Mouse (Mus musculus) common myeloid progenitor, adult 5-6 weeks (primary cell): ENCODE measurements around the gene Sergef. TPM values are rescaled to one million over a fixed set of nuclear protein-coding genes. Genes with fewer than 3 reads are reported as not detected.
A peak's percentile ranks its signal among the peaks of the same experiment; 100 is the strongest.

Source experiments
- ATAC-seq: replicated peaks from 2 replicates; pipeline ENCODE4 v1.8.0; 2016; ENCODE audit warnings: low read depth, mild to moderate bottlenecking, moderate TSS enrichment, inconsistent platforms; ENCODE audit not compliant: poor library complexity, severe bottlenecking
- total RNA-seq: library from RNA; stranded (forward); fragments of 200-1000, 187-1606 nt; gene quantifications from 2 replicates; pipeline ENCODE4 v1.2.3, GENCODE M21; 2017

Sergef gene
- total RNA-seq, 1 experiment from 2014 or later: 17.5 TPM

- ATAC-seq: no peak
Measured at GRCm38 (mm10) chr7:46582750-46583149, 56.9 kb downstream of the Sergef start.

DNA sequence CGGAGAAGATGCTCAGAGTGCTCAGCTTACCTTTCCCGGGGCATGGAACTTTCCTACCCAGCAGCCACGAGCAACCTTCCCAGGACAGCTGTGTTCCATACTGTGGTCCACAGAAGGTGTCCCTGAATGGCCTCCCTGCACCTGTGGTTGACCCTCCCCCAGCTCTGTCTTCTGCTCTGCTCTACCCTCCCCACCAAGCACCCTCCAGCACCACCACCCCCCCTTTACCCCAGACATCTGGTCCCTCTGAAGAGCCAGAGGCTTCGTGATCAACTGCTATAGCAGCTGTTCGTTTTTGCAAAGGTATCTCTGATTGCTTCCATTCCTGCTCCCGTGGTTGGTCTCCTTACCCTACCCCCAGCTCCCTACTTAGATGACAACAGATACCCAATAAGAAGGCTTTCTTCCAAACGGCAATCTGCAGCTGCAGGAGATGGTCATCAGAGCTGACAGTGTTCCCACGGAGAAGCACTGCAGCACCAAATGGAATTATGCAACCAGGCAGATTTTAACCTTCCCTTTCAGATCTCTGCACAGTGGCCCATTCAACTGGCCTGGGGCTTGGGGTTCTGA is 58.2 kb downstream of the Sergef start:
- no peak for ATAC-seq

GRCm38 (mm10) chr7:46578091-46578490 is 61.5 kb downstream of the Sergef start:
- ATAC-seq: no peak

- no peak for ATAC-seq
Measured at GRCm38 (mm10) chr7:46575897-46576296, 63.7 kb downstream of the Sergef start.

- ATAC-seq: no peak
Measured at GRCm38 (mm10) chr7:46572803-46573594, 66.6 kb downstream of the Sergef start.

DNA sequence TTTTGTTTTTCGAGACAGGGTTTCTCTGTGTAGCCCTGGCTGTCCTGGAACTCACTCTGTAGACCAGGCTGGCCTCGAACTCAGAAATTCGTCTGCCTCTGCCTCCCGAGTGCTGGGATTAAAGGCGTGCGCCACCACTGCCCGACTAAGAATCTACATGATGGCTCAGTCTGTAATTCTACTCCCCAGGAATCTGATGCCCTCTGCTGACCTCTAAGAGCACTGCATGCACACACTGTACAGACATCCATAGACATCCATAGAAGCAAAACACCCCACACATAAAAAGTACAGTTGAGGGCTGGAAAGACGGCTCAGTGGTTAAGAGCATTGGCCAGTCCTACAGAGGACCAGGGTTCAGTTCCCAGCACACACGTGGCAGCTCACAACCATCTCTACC is 70.1 kb downstream of the Sergef start:
- peak; percentile 93 for ATAC-seq

GRCm38 (mm10) chr7:46566318-46567007 is 73.1 kb downstream of the Sergef start:
- no peak for ATAC-seq

DNA sequence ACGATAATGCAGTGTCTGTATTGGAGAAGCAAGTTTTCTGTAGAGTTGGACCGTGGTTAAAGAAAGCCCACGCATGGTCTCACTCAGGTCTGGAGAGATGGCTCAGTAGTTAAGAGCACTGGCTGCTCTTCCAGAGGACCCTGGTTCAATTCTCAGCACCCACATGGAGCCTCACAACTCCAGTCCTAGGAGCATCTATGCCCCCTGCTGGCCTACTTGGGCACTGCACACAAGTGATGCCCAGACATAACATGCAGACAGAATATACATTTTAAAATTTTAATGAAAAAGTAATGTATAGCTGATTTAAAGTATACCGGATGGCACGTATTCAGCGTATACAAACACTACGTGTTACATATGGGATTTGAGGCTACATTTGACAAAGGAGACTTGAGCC is 74.2 kb downstream of the Sergef start:
- no peak for ATAC-seq

GRCm38 (mm10) chr7:46563801-46564200 is 75.8 kb downstream of the Sergef start:
- ATAC-seq: no peak

DNA sequence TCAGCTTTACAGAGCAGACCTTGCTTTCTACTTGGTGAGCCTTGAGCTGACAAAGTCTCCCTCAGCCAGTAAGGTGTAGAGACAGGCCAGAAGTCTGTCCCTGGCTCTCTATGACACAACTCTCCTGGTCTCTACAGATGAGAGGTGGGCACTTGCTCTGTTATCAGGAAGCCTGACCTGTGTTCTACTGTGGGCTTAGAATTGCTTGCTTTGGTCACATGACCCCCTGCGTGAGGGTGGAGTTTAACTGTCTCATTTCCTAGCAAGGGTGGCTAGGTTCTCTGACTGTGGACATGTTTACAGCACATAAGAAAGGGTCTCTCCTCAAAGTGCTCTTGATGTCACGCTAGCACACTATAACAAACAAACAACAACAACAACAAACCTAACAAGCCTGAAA is 79.5 kb downstream of the Sergef start:
- ATAC-seq: 0 out of 2 replicates have a peak, but pooled peaks have one; percentile 10

GRCm38 (mm10) chr7:46559643-46560042 is 80.0 kb downstream of the Sergef start:
- peak; percentile 65 for ATAC-seq

GRCm38 (mm10) chr7:46559006-46559405 is 80.6 kb downstream of the Sergef start:
- no peak for ATAC-seq

DNA sequence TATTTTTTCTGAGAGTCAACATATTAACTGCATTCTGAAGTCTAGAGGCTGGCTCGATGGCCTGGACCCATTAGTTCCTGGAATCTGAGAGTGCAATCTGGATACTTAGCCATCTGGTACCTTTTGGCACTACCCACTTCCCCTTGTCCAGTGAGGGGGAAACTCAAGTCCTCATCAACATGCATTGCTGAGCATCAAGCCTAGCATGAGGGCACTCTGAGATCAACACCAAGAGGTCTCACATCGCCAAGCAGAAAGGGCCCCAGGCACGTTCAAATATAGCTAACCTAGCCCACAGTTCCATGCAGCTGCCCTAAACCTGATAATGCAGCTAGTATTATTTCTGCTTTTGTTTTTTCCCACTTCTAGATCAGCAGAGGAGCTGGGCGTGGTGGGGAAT is 81.6 kb downstream of the Sergef start:
- ATAC-seq: no peak

DNA sequence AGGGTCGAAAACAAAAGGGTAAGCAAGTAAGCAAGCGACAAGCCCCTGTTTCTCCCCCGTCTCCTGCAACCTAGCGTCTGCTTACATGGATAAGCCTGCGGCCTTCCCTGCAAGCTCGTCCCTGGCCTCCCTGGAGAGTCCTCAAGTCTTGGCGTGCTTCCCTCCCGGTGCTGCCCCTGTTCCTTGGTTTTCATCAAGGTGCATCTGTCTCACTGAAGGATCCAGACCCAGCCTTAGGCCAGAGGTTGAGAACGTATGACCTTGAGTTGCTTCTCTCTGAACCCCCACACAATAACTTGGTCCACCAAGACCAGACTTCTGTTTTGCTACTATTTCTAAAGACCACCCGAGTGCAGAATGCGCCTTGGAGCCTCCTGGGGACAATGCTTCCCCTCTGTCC is 82.2 kb downstream of the Sergef start:
- no peak for ATAC-seq

DNA sequence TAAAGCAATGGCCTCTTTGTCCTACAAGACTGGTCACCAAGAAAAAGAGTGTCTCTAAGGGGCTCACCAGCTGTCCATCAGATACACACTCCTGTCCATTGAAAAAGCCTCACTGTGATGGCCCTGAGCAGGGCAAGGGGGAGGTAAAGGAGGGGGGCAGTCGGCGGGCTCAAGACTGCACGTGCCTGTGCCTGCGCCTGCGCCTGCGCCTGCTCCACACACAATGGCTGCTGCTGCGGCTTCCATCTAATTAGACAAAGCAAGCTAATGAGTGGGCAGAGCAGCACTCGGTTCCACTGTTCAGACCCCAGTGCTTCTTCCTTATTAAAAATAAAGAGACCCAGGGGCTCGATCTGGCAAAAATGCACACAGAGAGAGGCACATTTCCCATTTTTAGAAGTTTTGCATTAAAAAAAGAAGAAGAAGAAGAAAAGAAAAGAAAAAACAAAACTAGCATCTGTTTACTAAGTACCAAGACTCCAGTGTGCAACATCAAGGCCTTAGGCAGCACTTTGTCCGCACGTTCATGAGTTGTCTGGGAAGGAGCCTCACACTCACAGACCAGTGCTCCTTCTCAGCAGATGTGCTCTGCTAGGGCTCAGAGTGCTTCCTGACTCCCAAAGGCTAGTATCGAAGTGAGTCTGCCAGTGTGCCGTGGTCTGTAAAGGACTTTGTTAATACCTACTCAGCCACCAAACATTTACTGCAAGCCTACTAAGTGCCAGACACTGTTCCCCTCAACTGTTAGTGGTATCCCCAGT is 83.1 kb downstream of the Sergef start:
- no peak for ATAC-seq

- no peak for ATAC-seq
Measured at GRCm38 (mm10) chr7:46555731-46556130, 83.9 kb downstream of the Sergef start.

DNA sequence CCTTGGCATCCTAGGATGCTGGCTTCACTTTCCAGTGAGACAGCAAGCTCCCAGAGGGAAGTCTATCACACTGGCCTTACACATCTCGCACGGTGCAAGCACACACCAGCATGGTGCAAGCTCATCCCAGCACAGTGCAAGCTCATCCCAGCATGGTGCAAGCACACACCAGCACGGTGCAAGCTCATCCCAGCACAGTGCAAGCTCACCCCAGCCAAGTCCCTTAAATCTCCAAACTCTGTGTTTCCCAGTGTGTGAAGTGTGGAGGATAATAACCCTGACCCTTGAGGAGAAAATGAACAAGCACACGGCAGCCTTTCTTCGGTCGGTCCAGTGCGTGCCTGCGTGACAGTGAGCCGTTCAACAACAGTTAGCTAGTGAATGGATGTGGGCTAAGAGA is 84.8 kb downstream of the Sergef start:
- no peak for ATAC-seq

DNA sequence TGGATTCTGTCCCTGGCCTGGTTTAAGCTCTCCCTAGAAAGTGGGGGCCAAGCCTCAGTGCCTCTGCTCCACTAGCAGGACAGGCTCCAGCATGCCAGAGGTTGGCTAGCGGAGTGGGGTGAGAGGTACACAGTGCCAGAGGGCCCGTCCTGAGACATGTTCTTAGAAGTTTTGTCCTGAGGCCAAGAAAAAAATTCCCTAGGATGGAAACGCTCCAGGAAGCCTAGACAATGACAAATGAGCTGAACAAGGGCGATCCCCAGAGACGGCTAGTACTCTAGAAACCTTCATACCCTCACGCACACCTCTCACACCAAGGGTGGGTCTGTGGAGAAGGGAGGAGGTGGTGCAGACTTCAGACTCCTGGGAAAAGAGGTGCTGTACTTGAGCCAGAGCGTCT is 85.6 kb downstream of the Sergef start:
- ATAC-seq: no peak

DNA sequence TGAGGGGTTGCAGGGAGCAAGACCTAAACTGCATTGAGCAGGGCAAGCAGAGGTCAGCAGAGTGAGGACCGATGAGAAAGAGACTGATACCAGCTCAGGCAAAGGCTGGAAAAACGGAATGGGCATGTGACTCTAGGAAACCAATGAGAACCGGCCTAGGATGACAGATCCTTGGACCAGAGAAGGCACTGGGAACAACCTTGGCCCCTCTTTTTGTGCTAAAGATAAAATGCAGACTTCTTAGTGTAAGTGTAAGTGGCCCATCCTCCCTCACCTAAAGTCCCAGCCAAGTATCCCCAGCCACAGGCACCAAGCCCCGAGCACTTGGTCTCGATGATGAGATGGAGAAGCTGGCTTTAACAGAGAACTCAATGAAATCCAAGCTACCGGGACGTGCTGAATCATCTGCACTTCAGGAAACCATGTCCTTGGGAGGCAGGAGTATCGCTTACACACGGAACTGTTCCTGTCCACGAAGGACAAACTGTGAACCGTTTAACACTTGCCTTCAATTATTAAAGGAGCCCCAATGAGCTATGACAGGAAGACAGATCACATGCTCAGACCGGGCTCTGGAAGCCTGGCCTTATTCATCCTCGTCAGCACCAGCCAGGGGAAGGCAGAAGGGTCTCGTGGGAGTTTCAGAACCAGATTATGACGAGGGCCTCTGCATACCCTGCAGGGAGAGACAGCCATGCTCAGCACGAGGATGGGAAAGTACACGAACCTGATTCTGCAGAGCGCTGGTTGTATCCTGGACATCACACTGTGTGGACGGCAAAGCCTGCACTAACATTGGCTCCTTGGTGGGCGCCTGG is 87.5 kb downstream of the Sergef start:
- ATAC-seq: no peak

GRCm38 (mm10) chr7:46551173-46551572 is 88.4 kb downstream of the Sergef start:
- no peak for ATAC-seq
